Mouse (Mus musculus): ENCODE data around the gene Brd3. TPM values are rescaled to one million over a fixed set of nuclear protein-coding genes. Genes with fewer than 3 reads are reported as not detected.
"Not testable (repeated sequence)": the region's sequence is repeated elsewhere in the genome, so short reads cannot be mapped to it uniquely, and the experiment has no call there.

Gene Brd3
- polyA plus RNA-seq, 1 experiment: 21.7 TPM

DNA sequence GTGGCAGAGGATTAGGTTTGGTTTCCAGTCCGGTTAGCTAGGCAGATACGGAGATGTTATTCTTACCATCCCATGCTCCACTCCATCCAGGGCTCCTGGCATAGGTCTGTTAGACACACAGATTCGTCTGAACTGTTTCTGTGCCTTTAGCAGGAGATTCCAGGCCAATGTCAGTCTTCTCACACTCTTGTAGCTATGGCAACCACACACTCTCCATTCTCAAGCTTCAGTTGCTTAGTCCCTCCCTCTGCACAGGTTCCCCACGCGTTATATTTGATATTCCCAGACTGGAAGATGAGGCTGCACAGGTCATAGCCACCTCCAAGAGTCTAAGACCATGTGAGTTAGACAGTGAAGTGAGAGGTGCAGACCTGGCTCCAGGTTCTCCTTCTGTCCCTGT, 6.4 kb upstream of the Brd3 start:
- H3K4me3 ChIP-seq (ENCODE audit: insufficient read depth, low read length): peak overlapping the region; percentile 53; the same call in 1 of the 2 replicates
- H3K27ac ChIP-seq (ENCODE audit: insufficient read depth, low read length): no peak overlapping the region
- peaks cover 6% of the 10 kb centered on the region; the same call in 1 of the 2 replicates for H3K4me1 ChIP-seq (ENCODE audit: control insufficient read depth, insufficient read depth, low read length)
- TF ChIP-seq POLR2A (IDR thresholded peaks at IDR 0.05; ENCODE audit: extremely low read depth, insufficient read depth, low read length) (no peak), CTCF (IDR thresholded peaks at IDR 0.05; ENCODE audit: extremely low read depth, insufficient read depth, low read length) (no peak)

DNA sequence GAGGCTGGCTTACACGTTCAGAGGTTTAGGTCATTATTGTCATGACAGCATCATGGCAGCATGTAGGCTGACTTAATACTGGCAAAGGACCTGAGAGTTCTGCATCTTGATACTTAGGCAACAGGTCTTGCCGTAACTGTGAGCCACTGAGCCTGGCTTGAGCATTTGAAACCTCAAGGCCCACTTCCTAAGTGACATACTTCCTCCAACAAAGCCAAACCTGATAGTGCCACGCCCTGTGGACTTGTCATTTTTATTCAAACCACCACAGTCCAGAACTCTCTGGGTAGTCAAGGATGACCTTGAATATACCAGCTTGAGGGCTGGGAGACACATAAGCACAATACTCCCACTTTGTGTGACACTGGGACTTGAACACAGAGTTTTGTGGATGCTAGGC, 5.4 kb upstream of the Brd3 start:
- H3K27ac ChIP-seq (ENCODE audit: insufficient read depth, low read length): no peak overlapping the region
- H3K4me3 ChIP-seq (ENCODE audit: insufficient read depth, low read length): no peak overlapping the region
- TF ChIP-seq POLR2A (IDR thresholded peaks at IDR 0.05; ENCODE audit: extremely low read depth, insufficient read depth, low read length): no peak
- TF ChIP-seq CTCF (IDR thresholded peaks at IDR 0.05; ENCODE audit: extremely low read depth, insufficient read depth, low read length): no peak
- H3K4me1 ChIP-seq (ENCODE audit: control insufficient read depth, insufficient read depth, low read length): peaks cover 6% of the 10 kb centered on the region; the same call in 1 of the 2 replicates

DNA sequence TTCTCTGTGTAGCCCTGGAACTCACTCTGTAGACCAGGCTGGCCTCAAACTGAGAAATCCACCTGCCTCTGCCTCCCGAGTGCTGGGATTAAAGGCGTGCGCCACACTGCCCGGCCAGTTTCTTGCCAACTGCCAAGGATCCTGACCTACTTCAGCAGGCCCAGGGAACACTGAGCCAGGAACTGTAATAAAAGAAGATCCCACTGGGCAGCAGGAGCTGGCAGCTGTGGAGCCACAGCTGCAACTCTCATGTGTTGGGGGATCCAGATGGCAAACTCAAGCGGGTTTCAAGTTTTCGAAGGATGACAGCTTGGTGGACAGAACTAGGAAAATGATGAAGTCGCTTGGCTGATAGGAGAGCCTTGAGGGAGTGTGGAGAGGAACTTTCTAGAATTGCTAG, 3.2 kb upstream of the Brd3 start:
- Histone ChIP-seq H3K4me3 (ENCODE audit: insufficient read depth, low read length) (no peak overlapping the region), H3K4me1 (ENCODE audit: control insufficient read depth, insufficient read depth, low read length) (peaks cover 4% of the 10 kb centered on the region; the same call in 1 of the 2 replicates), H3K27ac (ENCODE audit: insufficient read depth, low read length) (no peak overlapping the region)
- no peak for TF ChIP-seq POLR2A (IDR thresholded peaks at IDR 0.05; ENCODE audit: extremely low read depth, insufficient read depth, low read length)
- no peak for TF ChIP-seq CTCF (IDR thresholded peaks at IDR 0.05; ENCODE audit: extremely low read depth, insufficient read depth, low read length)

DNA sequence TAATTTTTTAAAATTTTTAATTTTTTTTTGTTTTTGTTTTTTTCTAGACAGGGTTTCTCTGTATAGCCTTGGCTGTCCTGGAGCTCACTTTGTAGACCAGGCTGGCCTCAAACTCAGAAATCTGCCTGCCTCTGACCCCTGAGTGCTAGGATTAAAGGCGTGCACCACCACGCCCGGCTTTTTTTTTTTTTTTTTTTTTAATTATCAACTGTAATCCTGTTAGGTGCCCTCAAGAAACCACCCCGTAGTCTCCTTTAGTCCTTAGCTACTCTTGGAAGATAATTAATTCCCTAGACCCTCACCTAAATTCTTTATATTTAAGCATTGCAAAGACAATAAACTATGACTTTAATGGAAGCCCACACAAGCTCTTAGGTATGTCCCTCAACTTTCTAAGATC, 804 bp downstream of the Brd3 start:
- not testable (repeated sequence) for H3K4me1 ChIP-seq (ENCODE audit: control insufficient read depth, insufficient read depth, low read length); H3K27ac ChIP-seq (ENCODE audit: insufficient read depth, low read length)

DNA sequence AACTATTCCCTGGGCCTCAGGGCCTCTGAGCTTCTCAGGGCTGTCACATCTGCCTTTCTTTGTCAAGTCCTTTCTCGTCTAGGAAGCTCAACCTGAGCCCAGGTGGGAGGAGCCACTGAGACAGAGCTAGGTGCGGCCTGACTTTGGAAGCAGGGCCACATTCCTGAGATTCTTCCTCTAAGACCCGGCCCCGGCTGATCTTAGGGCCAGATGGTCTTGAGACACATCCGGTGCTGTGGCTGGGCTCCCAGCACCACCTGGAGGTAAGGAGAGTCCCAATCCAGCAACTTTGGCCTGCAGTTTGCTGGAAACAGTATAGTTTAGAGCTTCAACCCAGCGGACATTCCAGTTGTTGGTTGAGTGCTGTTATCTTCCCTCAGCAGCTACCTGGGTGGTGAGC, 1.9 kb downstream of the Brd3 start:
- Histone ChIP-seq H3K4me3 (ENCODE audit: insufficient read depth, low read length) (no peak overlapping the region), H3K4me1 (ENCODE audit: control insufficient read depth, insufficient read depth, low read length) (no peaks in the 10 kb centered on the region), H3K27ac (ENCODE audit: insufficient read depth, low read length) (no peak overlapping the region)
- TF ChIP-seq POLR2A (IDR thresholded peaks at IDR 0.05; ENCODE audit: extremely low read depth, insufficient read depth, low read length): no peak
- TF ChIP-seq CTCF (IDR thresholded peaks at IDR 0.05; ENCODE audit: extremely low read depth, insufficient read depth, low read length): no peak

More for the DNA sequence above, 804 bp downstream of the Brd3 start:
- H3K4me3 ChIP-seq (ENCODE audit: insufficient read depth, low read length): not testable (repeated sequence)

DNA sequence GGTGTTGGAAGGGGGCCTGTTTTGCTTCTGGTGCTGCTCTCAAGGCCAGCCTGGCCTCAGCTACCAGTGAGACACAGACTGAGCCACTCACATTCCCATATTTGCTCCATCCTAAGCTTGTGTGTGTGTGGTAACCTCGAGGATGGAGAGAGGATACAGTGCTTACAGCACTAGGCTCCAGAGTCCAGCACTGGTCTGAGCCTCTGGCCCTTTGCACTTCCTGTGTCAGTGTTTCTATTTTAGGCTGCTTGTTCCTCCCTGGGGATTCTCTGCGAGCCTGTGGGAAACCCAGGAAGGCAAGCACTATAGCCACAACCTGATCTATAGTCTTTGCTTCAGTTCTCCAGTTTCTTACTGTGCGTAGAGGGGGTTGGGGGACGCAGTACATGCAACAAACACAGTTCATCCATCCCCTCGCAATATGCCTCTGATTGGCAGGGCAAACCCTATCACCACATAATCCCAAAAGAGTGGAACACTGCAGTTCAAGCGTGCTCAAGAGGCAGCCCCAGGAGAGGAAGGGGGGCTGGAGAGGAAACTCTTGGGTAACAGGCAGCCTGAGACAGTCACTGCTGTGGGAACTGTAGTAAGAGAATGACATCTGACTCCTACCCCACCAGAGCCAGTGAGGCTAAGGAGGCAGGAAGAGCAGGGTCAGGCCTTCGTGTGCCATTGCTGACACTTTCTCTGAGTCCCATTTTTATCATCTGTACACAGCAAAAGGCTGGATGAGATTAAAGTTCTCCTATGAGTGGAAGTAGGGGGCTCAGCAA, 3.2 kb downstream of the Brd3 start:
- Histone ChIP-seq H3K4me3 (ENCODE audit: insufficient read depth, low read length) (no peak overlapping the region), H3K27ac (ENCODE audit: insufficient read depth, low read length) (no peak overlapping the region), H3K4me1 (ENCODE audit: control insufficient read depth, insufficient read depth, low read length) (no peaks in the 10 kb centered on the region)
- no peak for TF ChIP-seq POLR2A (IDR thresholded peaks at IDR 0.05; ENCODE audit: extremely low read depth, insufficient read depth, low read length)
- TF ChIP-seq CTCF (IDR thresholded peaks at IDR 0.05; ENCODE audit: extremely low read depth, insufficient read depth, low read length): no peak

DNA sequence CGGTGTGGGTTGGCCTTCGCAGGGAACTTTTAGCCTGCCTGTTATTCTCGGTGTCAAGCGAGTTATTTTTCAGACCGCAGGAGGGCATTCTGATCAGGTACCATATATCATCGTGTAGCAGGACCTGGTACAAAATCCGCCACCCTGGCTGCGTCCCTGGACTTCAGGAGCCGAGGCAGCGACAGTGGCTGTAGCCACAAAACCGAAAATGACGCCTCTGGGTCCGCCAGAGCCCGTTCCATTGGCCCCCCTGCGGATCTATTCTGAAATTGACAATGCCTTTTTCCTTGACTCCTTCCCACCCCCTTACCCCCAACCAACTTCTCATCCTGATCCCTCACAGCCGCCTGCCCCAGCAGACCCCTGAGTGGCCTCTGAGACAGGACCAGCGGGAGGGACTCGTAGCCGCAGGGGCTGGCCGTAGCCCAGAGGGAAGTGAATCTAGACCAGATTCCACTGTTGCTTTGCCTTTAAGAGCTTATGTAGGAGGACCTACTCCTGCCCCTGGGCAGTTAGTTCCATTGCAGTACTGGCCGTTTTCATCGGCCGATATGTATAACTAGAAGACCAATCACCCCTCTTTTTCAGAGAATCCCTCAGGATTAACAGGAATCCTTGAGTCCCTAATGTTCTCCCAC, 11.0 kb downstream of the Brd3 start:
- TF ChIP-seq CTCF (IDR thresholded peaks at IDR 0.05; ENCODE audit: extremely low read depth, insufficient read depth, low read length): no peak
- no peak for TF ChIP-seq POLR2A (IDR thresholded peaks at IDR 0.05; ENCODE audit: extremely low read depth, insufficient read depth, low read length)
- Histone ChIP-seq H3K4me3 (ENCODE audit: insufficient read depth, low read length) (peak overlapping the region; percentile 46), H3K27ac (ENCODE audit: insufficient read depth, low read length) (no peak overlapping the region), H3K4me1 (ENCODE audit: control insufficient read depth, insufficient read depth, low read length) (no peaks in the 10 kb centered on the region)

DNA sequence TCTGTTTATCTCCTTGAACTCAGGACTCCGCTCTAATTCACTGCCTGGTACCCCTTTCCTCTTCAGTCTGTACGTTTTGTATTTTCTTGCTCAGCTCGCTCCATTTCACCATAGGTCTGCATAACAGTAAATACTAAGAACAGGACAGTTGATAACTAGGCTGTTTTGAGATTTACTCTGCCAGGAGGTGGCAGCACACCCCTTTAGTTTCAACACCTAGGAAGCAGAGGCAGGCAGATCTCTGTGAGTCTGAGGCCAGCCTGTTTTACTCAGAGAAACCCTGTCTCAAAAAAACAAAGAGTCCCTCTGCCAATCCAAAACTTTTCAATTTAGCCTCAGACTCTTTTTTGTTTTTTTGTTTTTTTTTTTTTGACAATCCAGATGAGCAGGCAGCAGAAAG, 13.5 kb downstream of the Brd3 start:
- Histone ChIP-seq H3K27ac (ENCODE audit: insufficient read depth, low read length) (no peak overlapping the region), H3K4me1 (ENCODE audit: control insufficient read depth, insufficient read depth, low read length) (no peaks in the 10 kb centered on the region), H3K4me3 (ENCODE audit: insufficient read depth, low read length) (no peak overlapping the region)
- TF ChIP-seq POLR2A (IDR thresholded peaks at IDR 0.05; ENCODE audit: extremely low read depth, insufficient read depth, low read length) (no peak), CTCF (IDR thresholded peaks at IDR 0.05; ENCODE audit: extremely low read depth, insufficient read depth, low read length) (no peak)

DNA sequence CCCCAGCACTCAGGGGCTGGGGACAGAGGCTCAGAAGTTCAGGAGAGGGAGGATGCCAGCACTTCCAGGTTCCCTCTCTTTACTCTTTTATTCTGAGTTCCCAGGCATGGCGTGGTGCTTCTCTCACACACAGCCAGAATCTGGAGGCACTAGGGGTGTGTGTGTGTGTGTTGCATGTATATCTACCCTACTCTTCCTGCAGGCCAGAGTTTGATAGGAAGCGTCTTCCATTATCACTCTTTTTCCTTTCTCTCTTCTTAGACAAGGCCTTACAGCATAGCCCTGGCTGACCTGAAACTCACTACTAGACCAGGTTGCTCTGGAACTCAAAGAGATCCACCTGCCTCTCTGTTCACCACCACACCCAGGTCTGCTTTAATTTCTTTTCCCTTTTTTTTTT, 16.5 kb downstream of the Brd3 start:
- Histone ChIP-seq H3K4me1 (ENCODE audit: control insufficient read depth, insufficient read depth, low read length) (no peaks in the 10 kb centered on the region), H3K4me3 (ENCODE audit: insufficient read depth, low read length) (no peak overlapping the region), H3K27ac (ENCODE audit: insufficient read depth, low read length) (no peak overlapping the region)
- no peak for TF ChIP-seq CTCF (IDR thresholded peaks at IDR 0.05; ENCODE audit: extremely low read depth, insufficient read depth, low read length)
- TF ChIP-seq POLR2A (IDR thresholded peaks at IDR 0.05; ENCODE audit: extremely low read depth, insufficient read depth, low read length): no peak

DNA sequence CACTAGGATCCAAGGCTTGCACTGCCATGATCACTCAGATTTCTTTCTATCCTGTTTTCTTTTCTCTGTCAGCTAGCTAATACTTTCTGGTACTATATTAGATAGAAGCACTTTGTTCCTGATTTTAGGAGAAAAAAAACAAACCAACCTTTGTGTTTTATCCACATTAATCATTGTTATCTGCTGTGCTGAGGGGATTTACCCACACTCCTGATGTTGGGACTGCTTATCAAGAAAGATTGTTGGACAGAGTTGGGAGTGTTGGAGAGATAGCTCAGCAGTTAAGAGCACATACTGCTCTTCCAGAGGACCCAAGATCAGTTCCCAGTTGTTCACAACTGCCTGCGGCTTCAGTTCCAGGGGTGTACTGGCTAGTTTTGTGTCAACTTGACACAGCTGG, 19.1 kb downstream of the Brd3 start:
- no peak for TF ChIP-seq CTCF (IDR thresholded peaks at IDR 0.05; ENCODE audit: extremely low read depth, insufficient read depth, low read length)
- H3K27ac ChIP-seq (ENCODE audit: insufficient read depth, low read length): no peak overlapping the region
- H3K4me1 ChIP-seq (ENCODE audit: control insufficient read depth, insufficient read depth, low read length): no peaks in the 10 kb centered on the region
- no peak overlapping the region for H3K4me3 ChIP-seq (ENCODE audit: insufficient read depth, low read length)
